Mouse (Mus musculus) cerebellum, postnatal 25 days (tissue): ENCODE results near the gene Ifna15.
A peak's percentile ranks its signal among the peaks of the same experiment; 100 is the strongest.
"Not testable (repeated sequence)": the region's sequence is repeated elsewhere in the genome, so short reads cannot be mapped to it uniquely, and the experiment has no call there.

Experiments used
- DNase-seq, 2 experiments: peaks; one replicate each; pipeline ENCODE4 v3.0.0; 2021; ENCODE audit warnings: mixed read lengths in 2 of 2

Ifna15 gene

GRCm38 (mm10) chr4:88558145-88558544 is at the start of gene Ifna15:
Ifna15 (minus strand) TSS chr4:88558245.
- not testable (repeated sequence) for DNase-seq

- DNase-seq = no peak
These were observed 45.2 kb upstream of the Ifna15 start, which contains the start of gene Ifna12 for GRCm38 (mm10) chr4:88603276-88603675. Ifna12 (minus strand) TSS chr4:88603376.

- DNase-seq = no peak
These were observed 34.2 kb upstream of the Ifna15 start, which contains the start of gene Ifna9 for GRCm38 (mm10) chr4:88592285-88592684. Ifna9 (minus strand) TSS chr4:88592385.

- DNase-seq = no peak
These were observed 13.7 kb upstream of the Ifna15 start, which contains the start of gene Ifna14 for GRCm38 (mm10) chr4:88571698-88572097. Ifna14 (minus strand) TSS chr4:88571798.

GRCm38 (mm10) chr4:88561791-88562190 is 3.7 kb upstream of the Ifna15 start:
- peak; percentile 75 to 80 for DNase-seq

- peak; percentile 67 to 82 for DNase-seq
These were observed 7.7 kb downstream of the Ifna15 start for GRCm38 (mm10) chr4:88550161-88550945.

- peak; percentile 72 to 84 for DNase-seq
These were observed 10.1 kb downstream of the Ifna15 start for GRCm38 (mm10) chr4:88547986-88548385.

GRCm38 (mm10) chr4:88543649-88544234 is 14.3 kb downstream of the Ifna15 start:
- DNase-seq = no peak

GRCm38 (mm10) chr4:88537328-88537727 is 20.7 kb downstream of the Ifna15 start:
- DNase-seq = no peak

GRCm38 (mm10) chr4:88536640-88537039 is 21.4 kb downstream of the Ifna15 start:
- DNase-seq = no peak

- DNase-seq = no peak
These were observed 22.3 kb downstream of the Ifna15 start for GRCm38 (mm10) chr4:88535742-88536141.

- peak in 1 of 2 experiments; percentile 42 for DNase-seq
These were observed 23.1 kb downstream of the Ifna15 start for GRCm38 (mm10) chr4:88534903-88535302.

- no peak for DNase-seq
These were observed 24.5 kb downstream of the Ifna15 start for GRCm38 (mm10) chr4:88533499-88533898.

- no peak for DNase-seq
These were observed 27.2 kb downstream of the Ifna15 start for GRCm38 (mm10) chr4:88530892-88531291.

- DNase-seq = no peak
These were observed 27.8 kb downstream of the Ifna15 start for GRCm38 (mm10) chr4:88530271-88530670.

- DNase-seq = no peak
These were observed 31.5 kb downstream of the Ifna15 start for GRCm38 (mm10) chr4:88526379-88527049.

- no peak for DNase-seq
These were observed 32.7 kb downstream of the Ifna15 start for GRCm38 (mm10) chr4:88525393-88525792.

- peak in 1 of 2 experiments; percentile 18 for DNase-seq
These were observed 34.8 kb downstream of the Ifna15 start for GRCm38 (mm10) chr4:88523241-88523640.

- DNase-seq = no peak
These were observed 35.4 kb downstream of the Ifna15 start, which contains the start of gene Ifnb1 for GRCm38 (mm10) chr4:88522674-88523073. Ifnb1 (minus strand) TSS chr4:88522774.

- no peak for DNase-seq
These were observed 40.1 kb downstream of the Ifna15 start for GRCm38 (mm10) chr4:88517957-88518356.

- DNase-seq = no peak
These were observed 42.3 kb downstream of the Ifna15 start for GRCm38 (mm10) chr4:88515711-88516211.

- DNase-seq = no peak
These were observed 42.8 kb downstream of the Ifna15 start for GRCm38 (mm10) chr4:88515250-88515649.

GRCm38 (mm10) chr4:88514403-88514802 is 43.6 kb downstream of the Ifna15 start:
- DNase-seq = peak in 1 of 2 experiments; percentile 39
